Mouse (Mus musculus) spleen, postnatal 4 days (tissue): ENCODE measurements around the gene Srek1ip1.

Experiments
- DNase-seq, 2 experiments: peaks; one replicate each; pipeline ENCODE4 v3.0.0; 2022; ENCODE audit warnings: low spot score in 2 of 2

Gene Srek1ip1

DNA sequence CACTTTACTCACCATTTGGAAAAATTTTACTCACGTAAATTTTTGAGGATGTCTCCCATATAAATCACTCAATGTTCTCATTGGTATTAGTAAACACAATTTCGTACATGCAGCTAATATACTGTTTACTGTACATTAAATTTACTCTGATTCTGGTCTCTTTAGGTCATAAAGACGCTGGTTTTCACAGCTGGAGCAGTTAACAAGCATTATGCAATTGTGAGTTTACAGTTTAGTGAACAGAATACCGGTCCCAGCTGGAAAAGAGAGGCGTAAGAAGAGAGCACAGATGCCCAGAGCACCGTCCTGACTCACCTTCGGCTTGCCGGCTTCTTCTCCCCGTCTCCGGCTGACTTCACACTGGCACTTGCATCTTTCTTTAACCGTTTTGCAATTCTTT is at the start of gene Srek1ip1:
Gene Srek1ip1, plus strand, starts transcription at position 301 of the 400 bp plus-strand sequence.
- DNase-seq, result no peak

DNA sequence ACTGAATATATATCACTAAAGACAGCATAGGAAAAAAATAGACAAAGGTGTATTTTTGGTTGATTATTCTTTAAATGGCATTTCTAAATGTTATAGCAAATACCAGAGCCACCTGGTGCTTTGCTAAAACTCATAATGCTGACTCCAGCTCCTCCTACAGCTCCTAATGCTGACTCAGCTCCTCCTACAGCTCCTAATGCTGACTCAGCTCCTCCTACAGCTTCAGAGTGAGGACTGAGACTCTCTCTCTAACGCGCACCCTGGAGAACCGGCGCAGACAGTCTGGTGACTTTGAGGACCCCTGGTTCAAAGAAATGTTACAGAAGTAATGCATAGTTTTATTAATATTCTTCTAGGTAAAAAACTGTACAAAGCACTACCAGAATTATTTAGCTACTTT is 49.4 kb upstream of the Srek1ip1 start:
- no peak for DNase-seq

DNA sequence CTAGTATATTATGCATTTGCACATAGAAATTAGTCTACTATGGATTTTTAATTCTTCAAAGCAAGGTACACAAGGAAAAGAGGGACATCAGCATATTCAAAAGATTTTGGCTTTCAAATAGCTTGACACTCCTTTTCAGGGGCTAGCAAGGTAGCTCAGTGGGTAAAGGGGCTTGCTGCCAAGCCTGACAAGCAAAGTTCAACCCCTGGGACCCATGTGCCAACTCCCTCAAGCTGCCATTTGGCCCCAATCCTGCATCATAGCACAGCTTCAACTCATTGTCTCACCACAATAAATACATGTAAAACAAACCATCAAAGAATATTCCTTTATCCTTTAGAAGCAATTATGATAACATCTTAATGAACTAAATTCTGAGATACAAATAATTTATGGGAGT is 45.3 kb upstream of the Srek1ip1 start:
- no peak for DNase-seq

DNA sequence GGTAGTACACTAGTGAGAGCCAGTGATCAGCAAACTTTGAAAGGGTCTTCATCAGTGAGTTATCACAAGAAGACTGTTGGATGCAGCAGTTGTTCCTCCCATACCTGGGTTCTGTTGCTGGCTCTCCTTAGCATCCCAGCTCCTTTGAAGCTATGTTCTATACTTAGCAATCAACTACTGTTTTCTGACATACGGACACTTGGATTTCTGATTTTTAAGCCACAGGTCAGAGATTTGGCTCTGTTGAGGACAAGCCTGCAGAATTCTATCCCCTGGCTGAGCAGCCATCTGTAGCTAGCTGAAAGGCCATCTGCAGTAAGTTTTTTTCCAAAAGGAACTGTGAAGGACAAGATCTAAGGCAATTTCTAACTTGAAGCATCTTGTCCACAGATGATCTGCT is 32.9 kb upstream of the Srek1ip1 start:
- DNase-seq, result no peak

DNA sequence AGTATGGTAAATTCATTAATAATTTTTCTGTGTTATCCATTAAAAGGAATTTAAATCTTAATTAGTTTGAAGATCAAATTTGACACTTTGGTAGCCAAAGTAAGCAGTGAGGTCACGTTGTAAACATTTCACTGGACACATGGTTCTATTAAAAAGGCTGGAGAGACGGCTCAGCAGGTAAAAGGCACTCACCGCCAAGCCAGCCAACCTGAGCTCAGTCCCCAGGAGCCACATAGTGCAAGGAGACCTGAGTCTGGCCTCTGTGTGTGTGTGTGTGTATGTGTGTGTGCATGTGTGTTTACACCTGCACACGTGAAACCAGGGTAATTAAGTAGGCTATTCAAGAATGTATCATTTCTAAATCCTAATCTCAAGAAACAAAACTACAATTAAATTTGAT is 29.9 kb upstream of the Srek1ip1 start:
- no peak for DNase-seq

DNA sequence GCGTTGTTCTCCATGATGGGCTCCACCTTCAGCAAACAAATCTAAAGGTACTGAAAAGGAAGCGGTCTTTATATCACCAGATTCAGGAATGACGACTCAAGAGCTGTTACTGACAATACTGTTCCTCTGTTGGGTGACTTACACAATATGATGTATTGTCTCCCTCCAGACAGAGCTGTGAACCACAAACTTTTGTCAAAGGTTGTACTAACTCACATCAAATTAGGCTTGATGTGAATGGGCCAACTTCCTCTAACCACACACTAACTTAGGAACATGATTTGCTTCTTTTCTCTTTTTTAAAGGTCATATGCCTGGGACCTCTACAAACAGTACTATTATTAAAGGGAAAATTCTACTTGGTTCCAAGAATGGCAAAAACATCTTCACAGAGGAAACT is 29.1 kb upstream of the Srek1ip1 start:
- DNase-seq, result no peak

DNA sequence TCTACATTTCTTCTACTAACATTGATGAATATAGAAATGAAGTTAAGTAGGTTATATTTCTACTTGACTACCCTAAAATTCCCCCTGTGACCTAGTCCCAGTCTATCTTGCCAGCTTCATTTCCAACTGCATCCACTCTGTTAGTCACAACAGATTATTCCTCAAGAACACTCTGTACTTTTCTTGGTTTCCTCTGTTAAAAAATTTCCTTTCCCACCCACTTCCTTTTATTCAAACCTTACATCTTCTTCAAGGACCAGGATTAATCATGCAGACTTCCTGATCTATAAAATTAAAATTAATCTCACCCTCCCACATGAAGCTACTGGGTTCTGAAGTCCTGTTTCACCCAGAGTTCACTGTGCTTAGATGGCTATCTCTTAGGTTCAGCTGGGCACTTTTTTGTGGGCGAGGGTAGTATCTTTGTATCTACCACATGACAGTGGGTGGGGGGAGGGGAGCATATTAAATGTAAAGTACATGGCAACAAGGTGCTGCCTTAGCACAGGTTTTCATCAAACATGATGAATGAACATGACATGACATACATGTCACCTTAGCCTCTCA is 13.1 kb upstream of the Srek1ip1 start:
- DNase-seq, result no peak

DNA sequence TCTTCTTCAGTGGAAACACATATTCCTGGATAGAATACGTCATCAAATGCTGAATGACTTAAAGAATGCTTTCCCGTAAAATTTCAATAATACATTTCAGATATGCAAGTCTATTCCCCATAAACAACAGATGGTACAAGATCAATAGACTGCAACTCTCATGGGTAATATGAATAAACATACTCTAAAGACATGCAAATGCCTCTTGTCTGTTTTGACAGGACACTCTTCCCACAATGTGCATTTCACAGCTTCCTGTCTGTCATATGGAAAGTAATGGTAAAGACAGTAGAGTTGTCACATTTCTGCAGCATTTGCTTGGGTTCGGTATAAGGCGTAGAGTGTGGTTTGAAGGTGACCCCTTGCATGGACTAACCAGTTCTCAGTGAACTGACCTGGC is 5.0 kb upstream of the Srek1ip1 start:
- DNase-seq, result no peak

DNA sequence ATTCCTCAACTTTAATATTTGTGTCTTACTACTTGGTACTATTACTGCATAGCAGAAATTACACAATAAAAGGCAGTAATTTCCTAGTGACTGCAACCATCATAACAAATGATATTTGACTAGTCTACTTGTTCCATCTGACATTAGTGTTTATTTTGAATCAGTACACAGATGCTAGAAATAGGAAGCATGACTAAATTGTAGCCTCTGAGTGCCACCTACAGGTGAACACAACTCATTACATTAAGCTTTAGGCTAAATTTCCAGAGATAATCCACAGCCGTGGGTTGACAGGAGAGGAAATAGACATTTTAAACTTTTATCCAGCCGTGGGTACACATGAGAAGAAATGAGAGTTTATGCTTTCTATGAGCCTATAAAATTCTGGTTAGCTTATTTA is 2.6 kb upstream of the Srek1ip1 start:
- DNase-seq, result no peak

DNA sequence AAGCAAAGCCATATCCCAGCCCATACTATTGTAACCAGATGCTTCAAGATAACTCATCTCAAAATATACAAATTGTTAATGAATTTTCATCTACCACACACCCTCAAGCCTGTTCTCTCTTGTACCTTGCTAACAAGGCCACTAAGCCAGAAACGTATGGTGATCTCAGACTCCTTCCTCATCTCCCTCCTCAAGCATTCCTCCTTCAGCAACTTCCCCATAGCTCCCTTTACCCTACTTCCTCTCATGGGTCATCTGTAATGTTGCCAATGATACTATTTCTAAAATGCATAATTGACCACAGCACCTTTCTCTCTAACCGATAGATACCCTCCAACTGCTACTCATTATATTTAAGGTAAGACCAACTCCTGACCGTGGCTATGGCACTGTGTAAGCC is 2.1 kb downstream of the Srek1ip1 start:
- no peak for DNase-seq

DNA sequence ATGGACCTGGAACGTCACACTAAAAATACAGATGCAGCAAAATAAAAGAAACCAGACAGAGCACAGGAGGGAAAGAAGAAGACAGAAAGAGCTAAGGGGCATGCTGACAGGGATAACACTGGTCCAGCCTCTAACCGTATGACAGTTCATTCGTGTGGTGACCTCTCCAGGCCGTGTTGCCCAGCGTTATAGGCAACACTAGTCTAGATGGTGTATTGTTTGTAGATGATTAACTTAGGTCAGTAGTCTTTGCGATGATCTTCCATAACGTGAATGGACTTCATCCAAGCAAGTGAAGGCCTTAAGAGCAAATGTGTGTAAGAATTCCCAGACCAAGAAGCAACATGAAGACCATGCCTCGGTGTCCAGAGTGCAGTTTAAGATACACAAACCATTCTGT is 6.8 kb downstream of the Srek1ip1 start:
- no peak for DNase-seq

DNA sequence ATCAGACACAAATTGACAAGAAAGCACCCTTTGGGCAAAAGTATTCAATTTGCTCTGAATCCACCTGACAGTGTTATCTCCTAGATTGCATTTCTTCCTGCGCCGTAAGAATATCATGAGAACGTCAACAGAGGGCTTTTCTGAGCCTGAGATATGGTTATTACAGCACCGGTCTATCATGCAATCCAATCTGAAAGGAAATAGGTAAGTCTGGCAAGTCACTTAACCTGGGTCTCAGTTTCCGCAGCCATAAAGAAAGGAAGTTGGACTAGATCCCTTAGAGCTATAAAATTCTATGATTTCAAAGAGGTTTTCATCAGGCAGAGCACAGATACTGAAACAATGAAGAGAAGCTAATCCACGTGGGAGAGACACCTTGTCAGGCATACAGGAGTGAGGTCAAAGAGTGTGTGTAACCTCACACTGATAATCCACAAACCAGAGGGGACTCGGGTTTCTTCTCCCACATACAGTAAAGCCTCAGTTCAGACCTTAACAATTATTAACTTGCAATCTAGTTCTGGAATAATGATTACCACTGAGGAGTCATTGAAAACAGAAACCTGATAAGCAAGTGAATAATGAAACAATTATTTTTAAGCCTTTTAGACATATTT is 7.4 kb downstream of the Srek1ip1 start:
- DNase-seq, result no peak

DNA sequence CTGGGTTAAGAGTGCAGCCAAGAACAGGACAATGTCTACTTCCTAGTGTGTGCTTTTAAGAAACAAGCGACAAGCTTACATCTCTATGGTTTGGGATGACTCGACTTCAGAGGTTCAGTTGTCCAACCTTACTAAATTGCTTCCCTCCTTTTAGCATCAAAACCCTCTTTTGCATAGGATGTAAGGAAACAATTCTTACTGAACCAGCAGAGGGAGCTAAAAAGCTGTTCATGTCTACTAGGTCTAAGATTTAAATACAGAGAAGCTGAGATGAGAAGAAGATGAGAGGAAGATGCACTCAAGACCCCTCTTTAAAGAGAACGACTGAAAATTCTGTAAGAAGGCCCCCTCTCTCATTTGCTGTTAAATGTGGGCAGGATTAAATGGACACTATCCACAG is 13.4 kb downstream of the Srek1ip1 start:
- DNase-seq, result no peak

DNA sequence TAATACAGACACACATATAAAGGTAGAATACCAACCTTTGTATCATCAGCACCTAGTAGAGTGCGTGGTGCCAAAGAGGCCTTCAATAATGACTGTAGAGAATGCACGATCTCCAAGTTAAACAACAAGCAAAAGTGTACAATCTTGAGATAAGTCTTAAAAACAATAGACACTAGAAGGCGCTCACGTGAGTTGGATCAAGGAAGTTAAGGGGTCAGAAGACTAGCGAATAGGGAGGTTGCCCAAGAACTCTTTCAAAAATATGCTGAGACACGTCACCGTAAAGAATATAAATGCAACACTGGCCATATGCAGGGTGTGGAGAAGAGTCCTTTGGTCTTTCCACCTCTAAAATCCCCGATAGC is 24.0 kb downstream of the Srek1ip1 start:
- no peak for DNase-seq

DNA sequence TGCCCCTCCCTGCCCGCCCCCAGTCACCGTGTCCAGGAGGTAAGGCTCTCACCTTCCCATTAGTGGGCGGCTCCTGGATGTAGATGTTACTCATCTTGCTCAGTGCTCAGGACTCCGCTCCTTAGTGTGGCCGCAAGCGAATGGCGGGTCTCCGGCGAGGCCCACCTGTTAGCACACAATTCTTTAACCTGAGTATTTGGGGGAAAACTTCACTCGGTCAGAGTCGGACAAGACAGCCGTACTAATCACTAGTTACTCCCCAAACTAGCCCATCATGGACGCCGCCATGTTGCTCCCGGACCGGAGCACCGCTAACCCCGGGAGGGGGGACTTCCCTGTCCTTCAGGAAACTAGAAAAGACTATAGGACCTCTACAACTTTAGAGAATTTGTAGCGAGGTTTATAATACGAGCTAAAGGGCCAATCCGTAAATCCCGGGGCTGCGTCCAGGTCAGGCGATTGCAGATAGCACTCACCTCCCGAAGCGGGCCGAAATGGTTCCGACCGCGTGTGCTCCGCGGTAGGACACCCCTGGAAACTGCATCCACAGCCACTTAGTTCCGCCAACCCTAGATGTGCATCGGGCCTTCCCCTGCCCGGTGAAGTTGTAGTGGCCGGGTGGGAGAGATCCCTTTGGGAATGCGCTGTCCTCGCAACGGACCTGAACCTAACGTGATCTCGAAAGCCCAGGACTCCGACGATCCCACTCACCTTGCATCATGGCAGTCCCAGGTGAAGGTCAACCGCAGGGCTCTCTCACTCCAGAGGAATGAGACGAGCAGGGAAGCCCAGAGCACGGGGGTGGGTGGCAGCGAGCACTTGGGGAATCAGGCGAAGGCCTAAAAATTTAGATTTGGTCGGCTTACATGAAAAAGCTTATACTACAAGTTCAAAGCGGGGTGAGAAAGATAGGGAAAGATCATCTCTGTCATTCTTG is 24.6 kb downstream of the Srek1ip1 start, which contains the start of gene Cwc27:
Gene Cwc27, minus strand, starts transcription at position 508 of the 937 bp plus-strand sequence.
- peak; percentile 77 to 91 for DNase-seq

DNA sequence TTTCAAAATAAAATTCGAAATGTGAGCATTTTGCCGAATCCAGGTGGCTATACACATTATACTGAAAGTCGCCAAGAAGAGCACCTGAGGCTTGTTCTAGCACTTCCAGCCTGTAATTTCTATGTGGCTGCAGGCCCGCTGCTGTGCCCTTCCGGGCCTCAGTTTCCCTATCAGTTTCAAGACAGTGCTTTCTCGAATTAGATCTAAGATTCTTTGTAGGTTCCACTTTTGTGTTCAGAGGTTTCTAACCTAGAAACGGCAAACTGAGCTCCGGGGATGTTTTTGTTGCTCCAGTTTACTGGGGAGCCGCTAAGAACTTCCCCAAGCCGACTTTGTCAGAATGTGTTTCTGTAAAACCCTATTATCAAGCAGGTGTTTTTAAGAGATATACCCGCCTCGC is 25.4 kb downstream of the Srek1ip1 start:
- DNase-seq, result no peak

DNA sequence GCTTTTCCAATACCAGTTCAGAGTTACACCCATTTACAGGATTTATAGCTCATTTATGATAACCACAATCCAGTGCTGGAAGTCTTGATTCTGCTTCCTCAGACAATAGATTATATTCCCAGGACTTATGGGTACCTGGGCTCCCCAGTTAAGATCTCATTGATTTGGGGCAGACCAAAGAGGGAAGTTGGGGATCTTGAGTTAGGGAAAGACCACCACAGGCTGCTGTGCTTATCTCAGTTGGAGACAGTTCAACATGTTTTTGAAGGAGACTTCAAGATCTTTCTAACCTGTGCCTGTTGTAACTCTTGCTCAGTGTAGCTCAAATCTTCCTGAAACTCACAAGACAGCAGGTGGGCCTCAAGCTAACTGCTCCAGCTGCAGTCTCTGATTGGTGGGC is 28.9 kb downstream of the Srek1ip1 start:
- DNase-seq, result no peak

DNA sequence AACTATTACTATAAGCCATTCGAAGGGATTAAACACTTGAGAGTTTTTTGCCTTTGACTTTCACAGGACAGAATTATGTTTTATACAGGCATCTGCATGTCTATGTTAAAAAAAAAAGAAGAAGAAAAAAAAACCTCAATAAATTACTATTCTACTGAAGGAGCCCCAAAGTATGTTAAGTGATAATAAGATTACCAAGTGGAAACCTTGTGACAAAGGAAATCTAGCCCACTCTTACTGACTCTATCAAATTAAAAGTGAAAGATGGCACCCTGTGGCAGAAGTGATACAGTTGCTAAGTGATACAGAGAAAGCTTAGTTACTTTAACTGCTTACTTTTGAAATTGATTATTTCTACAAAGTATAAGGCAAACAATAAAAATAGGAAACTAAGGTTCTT is 29.6 kb downstream of the Srek1ip1 start:
- DNase-seq, result no peak

DNA sequence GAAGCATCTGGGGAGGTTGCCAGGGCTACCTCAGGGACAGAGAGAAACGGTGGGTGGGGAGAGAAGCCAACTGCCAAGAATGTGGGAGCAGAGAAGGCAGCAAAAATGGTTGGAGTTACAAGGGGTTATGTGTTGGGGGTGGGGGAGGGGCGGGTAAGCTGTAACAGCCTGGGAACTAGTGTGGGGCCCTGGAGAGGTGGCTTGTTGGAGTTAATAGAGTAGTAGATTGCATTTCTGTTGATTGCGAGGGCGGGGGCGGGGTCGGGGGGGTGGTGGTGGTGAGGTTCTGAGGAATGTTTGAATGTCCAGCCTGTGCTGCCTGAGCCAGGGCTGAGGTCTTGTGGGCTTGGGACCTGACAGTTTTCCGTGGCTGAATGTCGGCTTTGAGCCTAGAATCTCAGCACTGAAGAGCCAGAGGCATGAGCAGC is 30.1 kb downstream of the Srek1ip1 start:
- no peak for DNase-seq

DNA sequence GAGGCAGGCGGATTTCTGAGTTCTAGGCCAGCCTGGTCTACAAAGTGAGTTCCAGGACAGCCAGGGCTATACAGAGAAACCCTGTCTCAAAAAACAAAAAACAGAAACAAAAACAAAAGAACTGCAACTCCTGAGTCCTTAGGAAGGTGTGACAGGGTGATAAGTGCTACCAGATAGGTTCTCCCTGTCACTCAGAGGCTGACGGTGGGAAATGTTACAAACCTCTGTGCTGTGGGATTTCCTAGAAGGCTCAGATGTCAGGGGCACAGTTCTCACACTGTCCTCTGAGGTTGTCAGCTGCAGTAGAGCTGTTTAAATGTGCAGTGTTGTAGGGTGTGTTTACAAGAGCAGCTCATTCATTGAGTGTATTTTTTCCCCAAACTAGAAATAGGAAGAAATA is 33.2 kb downstream of the Srek1ip1 start:
- no peak for DNase-seq

DNA sequence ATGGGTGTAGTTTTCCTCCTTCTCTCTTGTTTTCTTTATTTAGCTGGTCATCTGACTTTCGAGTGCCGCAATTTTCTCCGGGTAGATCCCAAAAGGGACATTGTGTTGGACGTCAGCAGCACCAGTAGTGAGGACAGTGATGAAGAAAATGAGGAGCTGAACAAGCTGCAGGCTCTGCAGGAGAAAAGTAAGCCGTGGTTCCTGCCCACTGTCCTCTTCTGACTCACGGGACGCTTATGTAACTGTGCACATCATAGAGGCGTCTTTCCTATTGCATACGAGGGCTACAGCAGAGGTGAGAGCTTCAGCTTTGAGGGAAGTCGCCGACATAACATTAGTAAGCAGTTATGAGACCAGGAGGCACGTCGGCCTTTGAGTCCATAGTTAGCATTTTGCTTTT is 40.5 kb downstream of the Srek1ip1 start:
- no peak for DNase-seq

DNA sequence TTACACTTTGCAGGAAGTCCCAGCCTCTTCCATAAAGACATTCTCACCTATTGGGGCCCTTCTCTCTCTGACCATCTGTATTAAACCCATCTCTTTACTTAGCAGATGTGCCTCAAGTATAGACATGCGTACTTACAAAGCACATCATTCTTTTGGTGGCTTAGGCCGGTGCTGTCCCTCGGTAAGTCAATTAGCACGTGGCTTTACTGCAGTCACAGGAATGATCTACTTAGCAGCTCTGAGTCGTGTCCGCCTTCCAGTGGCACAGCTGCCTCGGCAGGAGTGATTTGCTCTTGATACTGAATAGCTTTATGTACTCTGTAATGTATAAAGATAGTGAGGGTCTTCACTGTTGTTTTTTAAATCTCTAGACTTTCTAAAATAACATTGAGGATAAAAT is 45.3 kb downstream of the Srek1ip1 start:
- DNase-seq, result no peak

DNA sequence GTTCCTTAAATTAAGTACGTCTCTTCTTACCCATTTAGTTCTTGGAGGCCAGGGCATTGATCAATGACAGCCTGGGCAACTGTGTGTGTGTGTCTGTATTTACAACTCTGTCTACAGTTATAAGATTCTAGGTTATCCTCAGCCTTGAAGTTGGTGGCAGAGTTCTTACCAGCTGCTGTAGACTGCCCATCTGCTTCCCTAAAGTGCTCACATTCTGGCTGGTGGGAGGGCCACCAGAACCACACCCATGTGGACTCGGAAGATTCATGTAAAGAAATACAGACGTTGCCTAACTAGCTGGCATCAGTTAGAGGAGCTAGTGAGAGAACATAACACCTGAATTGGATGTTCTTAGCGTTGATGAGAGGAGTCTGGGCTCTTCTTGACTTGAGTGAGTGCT is 49.7 kb downstream of the Srek1ip1 start:
- DNase-seq, result no peak
